Mouse (Mus musculus) stomach, embryonic 16.5 days (tissue): ENCODE data around the gene Olfr1441. TPM values are rescaled to one million over a fixed set of nuclear protein-coding genes. Genes with fewer than 3 reads are reported as not detected.

Experiments used
- ATAC-seq: fragments of 200-750 bp; cut with Nextera tagmentation; 2 replicates; pipeline ENCODE4 v1.8.0; 2017; ENCODE audit warnings: moderate number of reproducible peaks, moderate TSS enrichment; ENCODE audit not compliant: insufficient read depth, low FRiP score
- H3K27ac ChIP-seq: fragments of 300-500 bp; sonication (generic); 2 replicates; pipeline ENCODE4 v1.5.1; 2014; ENCODE audit warnings: low read length
- H3K27me3 ChIP-seq: fragments of 300-500 bp; sonication (generic); 2 replicates; pipeline ENCODE4 v1.6.1; 2014; ENCODE audit warnings: low read length, control low read depth, mixed read lengths; ENCODE audit not compliant: control insufficient read depth, insufficient read depth
- H3K36me3 ChIP-seq: fragments of 300-500 bp; sonication (generic); 2 replicates; pipeline ENCODE4 v1.6.1; 2014; ENCODE audit warnings: low read length; ENCODE audit not compliant: control insufficient read depth, insufficient read depth
- H3K4me1 ChIP-seq: fragments of 300-500 bp; sonication (generic); 2 replicates; pipeline ENCODE4 v1.6.1; 2014; ENCODE audit warnings: low read length, control low read depth, mixed read lengths; ENCODE audit not compliant: control insufficient read depth, insufficient read depth
- H3K4me2 ChIP-seq: fragments of 300-500 bp; sonication (generic); 2 replicates; pipeline ENCODE4 v1.6.1; 2014; ENCODE audit warnings: low read depth, low read length, mixed read lengths
- H3K4me3 ChIP-seq: fragments of 300-500 bp; sonication (generic); replicated peaks from 2 replicates; pipeline ENCODE4 v1.5.1; 2014; ENCODE audit warnings: mild to moderate bottlenecking, low read length
- H3K9ac ChIP-seq: fragments of 300-500 bp; sonication (generic); 2 replicates; pipeline ENCODE4 v1.6.1; 2014; ENCODE audit warnings: low read length
- H3K9me3 ChIP-seq: fragments of 300-500 bp; sonication (generic); replicated peaks from 2 replicates; pipeline ENCODE4 v1.6.1; 2016; ENCODE audit warnings: low read length, control low read depth; ENCODE audit not compliant: control insufficient read depth
- WGBS: fragments of 180-500 bp; shearing (Covaris S2); extraction: QIAGEN DNeasy Blood & Tissue Kit; methylation state at CpG from one replicate; pipeline ENCODE4 v1.1.7; 2014; 5-methylcytosine and 5-hydroxymethylcytosine counted together
- polyA plus RNA-seq: library from polyadenylated mRNA; unstranded; fragments of >200 nt; fragmentation: Nextera tagmentation; extraction: Ambion mirVana; gene quantifications from 2 replicates; pipeline ENCODE4 v1.2.1, GENCODE M21; 2015

Olfr1441 gene
- polyA plus RNA-seq, 1 experiment from 2014 or later, result not detected

DNA sequence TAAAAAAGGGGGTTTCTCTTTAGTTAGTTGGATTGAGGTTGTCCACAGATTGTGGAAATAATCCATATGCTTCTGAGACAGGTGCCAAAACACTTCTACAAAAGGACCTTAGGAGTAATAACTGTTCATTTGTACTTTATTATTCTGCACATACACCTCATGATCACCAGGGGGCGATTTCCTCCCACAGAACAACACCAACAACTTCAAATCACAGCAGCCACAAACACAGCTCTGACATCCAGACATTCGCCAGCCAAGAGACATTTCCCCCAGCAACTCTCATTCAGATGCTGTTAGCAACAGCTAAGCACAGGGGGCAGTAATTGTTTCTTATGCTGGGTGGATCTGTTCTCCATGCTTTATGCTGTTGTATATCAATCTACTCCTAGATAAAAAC, 15.8 kb downstream of the Olfr1441 start:
- Histone ChIP-seq H3K27ac (no peak overlapping the region), H3K4me2 (no peak overlapping the region), H3K9me3 (no peaks in the 10 kb centered on the region), H3K27me3 (no peaks in the 10 kb centered on the region), H3K9ac (no peak overlapping the region), H3K4me1 (no peaks in the 10 kb centered on the region), H3K4me3 (no peak overlapping the region), H3K36me3 (no peaks in the 10 kb centered on the region)
- ATAC-seq, result no peak
- 13% methylated on average over 2 of the region's 2 CpGs for WGBS

- Histone ChIP-seq H3K9ac (no peak overlapping the region), H3K4me1 (no peaks in the 10 kb centered on the region), H3K9me3 (no peaks in the 10 kb centered on the region), H3K36me3 (no peaks in the 10 kb centered on the region), H3K4me2 (no peak overlapping the region), H3K4me3 (no peak overlapping the region), H3K27ac (no peak overlapping the region), H3K27me3 (no peaks in the 10 kb centered on the region)
- WGBS, result 83% methylated on average over 4 of the region's 4 CpGs
- ATAC-seq, result no peak
Measured at GRCm38 (mm10) chr19:12435011-12435416, 17.8 kb downstream of the Olfr1441 start.

GRCm38 (mm10) chr19:12435750-12436524, 18.7 kb downstream of the Olfr1441 start:
- WGBS, result 75% methylated on average over 4 of the region's 4 CpGs
- H3K9me3 ChIP-seq, result no peaks in the 10 kb centered on the region
- H3K27me3 ChIP-seq, result no peaks in the 10 kb centered on the region
- no peak overlapping the region for H3K9ac ChIP-seq
- H3K27ac ChIP-seq, result 0 out of 2 replicates have a peak overlapping the region, but pooled peaks have one; percentile 11
- no peak overlapping the region for H3K4me3 ChIP-seq
- no peak; the same call in 1 of the 2 replicates for ATAC-seq
- H3K36me3 ChIP-seq, result no peaks in the 10 kb centered on the region
- H3K4me2 ChIP-seq, result no peak overlapping the region
- no peaks in the 10 kb centered on the region for H3K4me1 ChIP-seq

GRCm38 (mm10) chr19:12439581-12439980, 22.3 kb downstream of the Olfr1441 start:
- Histone ChIP-seq H3K4me1 (no peaks in the 10 kb centered on the region), H3K4me2 (no peak overlapping the region), H3K36me3 (no peaks in the 10 kb centered on the region), H3K9me3 (no peaks in the 10 kb centered on the region), H3K27me3 (no peaks in the 10 kb centered on the region), H3K9ac (no peak overlapping the region), H3K4me3 (no peak overlapping the region), H3K27ac (no peak overlapping the region)
- no peak for ATAC-seq
- 45% methylated on average over 1 of the region's 1 CpGs for WGBS

GRCm38 (mm10) chr19:12440103-12440725, 23.0 kb downstream of the Olfr1441 start:
- Histone ChIP-seq H3K27me3 (no peaks in the 10 kb centered on the region), H3K27ac (no peak overlapping the region), H3K4me2 (no peak overlapping the region), H3K9ac (no peak overlapping the region), H3K4me3 (no peak overlapping the region), H3K36me3 (no peaks in the 10 kb centered on the region), H3K4me1 (no peaks in the 10 kb centered on the region), H3K9me3 (no peaks in the 10 kb centered on the region)
- ATAC-seq, result no peak
- WGBS, result 57% methylated on average over 5 of the region's 5 CpGs

DNA sequence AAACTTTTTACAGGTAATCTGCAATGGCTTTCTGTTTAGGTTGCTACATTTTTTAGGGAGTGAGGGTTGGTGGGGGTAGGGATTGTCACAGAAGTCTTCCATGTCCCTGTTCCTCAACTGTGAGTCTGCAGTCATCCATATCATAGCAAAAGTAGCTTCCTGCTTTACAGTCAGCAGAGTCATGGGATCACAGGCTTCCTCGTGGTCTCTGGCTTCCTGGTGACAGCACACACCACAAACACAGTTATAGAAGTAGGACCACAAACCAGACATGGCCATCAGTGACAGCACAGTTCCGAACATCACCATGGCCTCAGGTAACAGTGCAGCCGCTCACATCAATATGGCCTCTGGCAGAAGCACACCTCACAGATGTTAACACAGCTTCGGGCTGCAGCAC, 25.3 kb downstream of the Olfr1441 start:
- Histone ChIP-seq H3K27me3 (no peaks in the 10 kb centered on the region), H3K4me2 (no peak overlapping the region), H3K9ac (no peak overlapping the region), H3K36me3 (no peaks in the 10 kb centered on the region), H3K27ac (no peak overlapping the region), H3K9me3 (no peaks in the 10 kb centered on the region), H3K4me1 (no peaks in the 10 kb centered on the region), H3K4me3 (no peak overlapping the region)
- WGBS, result 78% methylated on average over 4 of the region's 4 CpGs
- no peak for ATAC-seq

- Histone ChIP-seq H3K27me3 (no peaks in the 10 kb centered on the region), H3K4me2 (no peak overlapping the region), H3K36me3 (no peaks in the 10 kb centered on the region), H3K4me1 (no peaks in the 10 kb centered on the region), H3K9me3 (no peaks in the 10 kb centered on the region), H3K9ac (no peak overlapping the region), H3K4me3 (no peak overlapping the region), H3K27ac (no peak overlapping the region)
- 78% methylated on average over 3 of the region's 3 CpGs for whole genome bisulfite sequencing
- ATAC-seq, result no peak
Measured at GRCm38 (mm10) chr19:12445014-12445413, 27.8 kb downstream of the Olfr1441 start.

GRCm38 (mm10) chr19:12457401-12458066, 40.3 kb downstream of the Olfr1441 start:
- Histone ChIP-seq H3K9me3 (no peaks in the 10 kb centered on the region), H3K36me3 (no peaks in the 10 kb centered on the region), H3K27me3 (no peaks in the 10 kb centered on the region), H3K4me1 (no peaks in the 10 kb centered on the region), H3K27ac (0 out of 2 replicates have a peak overlapping the region, but pooled peaks have one; percentile 12), H3K4me2 (peak overlapping the region; percentile 13; the same call in 1 of the 2 replicates), H3K4me3 (no peak overlapping the region), H3K9ac (no peak overlapping the region)
- no peak for ATAC-seq
- 52% methylated on average over 12 of the region's 12 CpGs for WGBS

GRCm38 (mm10) chr19:12459516-12459915, 42.3 kb downstream of the Olfr1441 start:
- 66% methylated on average over 4 of the region's 4 CpGs for WGBS

More at GRCm38 (mm10) chr19:12459516-12459915, 42.3 kb downstream of the Olfr1441 start:
- Histone ChIP-seq H3K4me2 (no peak overlapping the region), H3K4me3 (no peak overlapping the region), H3K27me3 (no peaks in the 10 kb centered on the region), H3K27ac (no peak overlapping the region), H3K9me3 (no peaks in the 10 kb centered on the region), H3K36me3 (no peaks in the 10 kb centered on the region), H3K9ac (no peak overlapping the region), H3K4me1 (no peaks in the 10 kb centered on the region; the same call in 1 of the 2 replicates)
- ATAC-seq, result no peak
